Mouse (Mus musculus) NIH3T3 (cell line): ENCODE measurements around the gene Shroom3.
"Not testable (repeated sequence)": the region's sequence is repeated elsewhere in the genome, so short reads cannot be mapped to it uniquely, and the experiment has no call there.

Experiments
- DNase-seq: peaks from one replicate; pipeline ENCODE4 v3.0.0-alpha.2; 2012; ENCODE audit warnings: low read depth

The Shroom3 gene

DNA sequence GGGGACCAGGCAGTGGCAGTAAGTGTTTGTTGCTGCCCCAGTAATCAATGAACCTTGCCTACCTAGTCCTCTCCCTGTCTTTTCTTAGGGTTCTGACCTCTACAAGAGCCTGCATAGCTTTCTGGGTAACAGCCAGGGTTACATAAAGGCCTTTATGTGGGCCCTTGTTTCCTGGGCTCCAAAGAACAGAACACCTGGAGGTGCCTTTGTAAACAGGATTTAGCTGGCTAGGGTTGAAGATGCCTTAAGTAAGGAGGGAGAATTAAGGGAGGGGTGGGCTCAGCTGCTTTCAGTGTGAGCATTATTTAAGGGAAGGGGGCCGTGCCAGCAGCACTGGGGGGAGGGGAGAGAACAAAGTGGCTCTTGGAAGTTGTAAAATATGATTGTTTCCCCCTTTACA lies 210.5 kb downstream of the Shroom3 start:
- DNase-seq, result no peak

DNA sequence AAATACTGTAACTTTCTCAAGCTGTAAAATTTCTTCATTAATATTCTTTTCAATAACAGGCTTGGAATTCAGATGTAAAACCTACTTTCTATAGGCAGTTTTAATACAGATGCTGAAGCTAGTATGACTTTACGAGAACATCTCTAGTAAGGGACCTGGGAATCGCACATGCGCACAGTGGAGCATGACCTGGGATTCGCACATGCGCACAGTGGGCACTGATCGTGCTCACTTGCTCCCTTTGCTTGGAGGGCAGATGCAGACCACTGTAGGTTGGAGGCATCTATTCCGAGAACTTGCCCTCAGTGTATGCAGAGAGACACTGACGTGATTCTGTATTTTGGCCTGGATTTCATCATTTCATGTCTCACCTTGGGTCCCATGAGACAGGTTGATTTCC lies 212.6 kb downstream of the Shroom3 start:
- DNase-seq, result no peak

DNA sequence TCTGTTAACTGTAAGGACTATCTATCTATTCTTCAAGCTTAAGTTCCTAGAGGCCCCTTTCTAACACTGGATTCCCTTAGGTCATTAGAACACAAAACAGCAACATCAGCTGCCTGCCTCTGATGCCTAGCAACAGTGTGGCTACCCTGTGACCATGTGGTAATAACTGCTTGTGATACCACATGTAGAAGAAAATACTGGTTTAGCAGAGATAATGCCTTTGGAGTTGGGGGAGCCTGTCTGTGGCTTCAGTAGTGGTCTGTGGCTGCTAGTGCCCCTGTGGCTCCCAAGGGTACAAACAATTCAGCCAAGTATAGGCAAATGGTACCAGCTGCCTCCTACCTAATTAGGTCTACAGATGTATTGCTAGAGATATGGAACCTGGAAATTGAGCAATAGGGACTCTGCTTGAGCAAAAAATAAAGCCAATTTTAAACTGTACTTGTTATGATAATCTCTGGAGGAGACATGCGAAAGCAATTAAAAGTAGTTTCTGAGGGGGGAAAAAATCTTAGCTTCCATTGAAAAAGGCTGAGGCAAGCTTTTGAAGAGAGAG lies 213.6 kb downstream of the Shroom3 start:
- no peak for DNase-seq

DNA sequence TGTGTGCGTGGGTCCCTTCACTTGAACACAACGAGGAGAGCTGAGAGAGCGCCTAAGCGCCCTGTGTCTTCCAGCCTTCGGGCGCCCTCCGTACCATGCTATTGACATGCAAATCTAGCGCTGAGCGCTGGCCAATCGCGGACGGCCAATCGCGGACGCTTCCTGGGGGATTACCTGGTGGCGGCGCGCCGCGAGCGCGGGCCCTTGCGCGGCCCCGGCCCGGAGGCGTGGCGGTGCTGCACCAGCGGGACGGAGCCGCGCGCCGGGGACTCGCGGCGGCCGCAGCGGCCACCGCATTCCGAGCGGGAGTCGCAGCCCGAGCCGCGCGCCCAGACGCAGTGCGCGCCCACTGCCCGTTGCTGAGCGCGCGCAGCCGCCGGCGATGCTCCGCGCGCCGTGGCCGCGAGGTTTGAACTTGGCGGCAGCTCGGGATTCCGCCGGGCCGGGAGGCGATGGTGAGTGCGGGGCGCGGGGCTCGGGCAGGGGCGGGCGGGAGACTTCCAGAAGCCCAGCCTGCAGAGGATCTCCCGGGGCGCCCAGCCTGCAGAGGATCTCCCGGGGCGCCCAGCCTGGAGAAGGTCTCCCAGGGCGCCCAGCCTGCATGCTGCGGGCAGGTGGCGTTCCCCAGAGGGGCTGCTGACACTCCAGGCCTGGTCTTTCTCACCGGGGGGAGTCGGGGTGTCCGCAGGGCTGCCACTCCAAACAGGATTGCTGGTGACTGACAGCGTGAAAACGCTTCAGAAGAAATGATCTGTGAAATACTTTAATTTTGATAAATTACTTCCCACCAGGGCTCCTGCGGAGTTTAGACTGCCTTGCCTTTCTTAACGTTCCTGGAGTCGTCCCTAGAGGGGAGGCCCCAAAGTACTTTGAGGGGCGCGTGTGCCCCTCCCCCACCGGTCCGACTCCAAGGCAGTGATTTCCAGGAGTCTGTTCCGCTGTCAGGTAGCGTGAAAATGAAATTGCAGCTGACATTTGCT lies 214.8 kb downstream of the Shroom3 start:
- no peak for DNase-seq

DNA sequence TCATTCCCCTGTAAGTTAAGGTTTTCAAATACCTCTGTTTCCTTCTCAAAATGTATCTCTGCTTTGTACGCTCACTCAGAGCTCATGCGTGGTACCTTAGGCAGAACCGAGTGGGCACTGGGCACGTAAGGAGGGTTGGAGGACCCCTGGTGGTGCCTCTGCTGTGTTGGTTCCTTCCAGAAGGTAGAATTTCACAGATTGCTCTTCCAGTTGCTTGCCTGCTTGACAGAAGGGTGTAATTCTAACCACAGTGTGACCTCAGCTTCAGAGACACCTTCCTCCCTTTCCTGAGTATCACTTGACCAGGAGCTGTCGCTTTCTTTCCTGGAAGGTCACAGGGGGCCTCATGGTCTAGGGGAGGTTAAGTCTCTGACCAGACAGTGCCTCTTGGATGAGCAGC lies 217.2 kb downstream of the Shroom3 start:
- DNase-seq, result no peak

DNA sequence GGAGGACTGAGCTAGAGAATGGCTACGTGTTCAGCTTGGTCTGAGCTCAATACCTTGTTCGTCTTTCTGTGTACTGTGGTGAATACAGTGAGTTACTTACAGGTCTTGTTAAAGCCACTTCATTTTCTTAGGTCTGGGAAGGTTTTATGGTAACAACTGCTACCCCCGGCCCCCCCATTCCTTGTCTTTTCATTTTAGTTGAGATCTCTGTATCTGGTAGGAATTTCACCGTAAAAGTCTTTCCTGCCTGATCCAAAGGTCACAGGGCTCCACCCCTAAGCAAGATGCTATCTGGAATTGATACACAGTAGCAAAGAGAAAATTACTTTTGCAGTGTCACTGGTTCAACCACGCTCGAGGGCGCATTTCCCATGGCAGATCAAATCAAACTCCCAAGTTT lies 218.6 kb downstream of the Shroom3 start:
- DNase-seq, result no peak

DNA sequence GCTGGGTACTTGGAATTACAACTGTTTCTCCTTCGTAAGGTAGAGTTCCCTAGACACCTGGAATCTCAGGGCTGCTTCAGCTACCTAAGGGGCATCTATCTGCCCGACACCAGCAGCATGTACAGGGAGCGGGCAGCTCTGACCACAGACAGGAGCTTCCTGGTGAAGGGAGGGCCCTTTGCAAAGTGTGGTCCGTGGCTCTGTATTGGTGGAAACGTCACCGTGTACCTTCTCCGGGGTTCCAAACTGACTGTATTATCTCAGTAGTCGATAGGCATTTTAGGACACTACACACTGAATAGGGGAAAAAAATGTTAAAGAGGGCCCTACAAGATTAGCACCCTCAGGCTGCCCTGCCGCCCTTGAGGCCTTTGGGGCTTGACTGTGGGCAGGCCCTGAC lies 221.9 kb downstream of the Shroom3 start:
- DNase-seq, result no peak

DNA sequence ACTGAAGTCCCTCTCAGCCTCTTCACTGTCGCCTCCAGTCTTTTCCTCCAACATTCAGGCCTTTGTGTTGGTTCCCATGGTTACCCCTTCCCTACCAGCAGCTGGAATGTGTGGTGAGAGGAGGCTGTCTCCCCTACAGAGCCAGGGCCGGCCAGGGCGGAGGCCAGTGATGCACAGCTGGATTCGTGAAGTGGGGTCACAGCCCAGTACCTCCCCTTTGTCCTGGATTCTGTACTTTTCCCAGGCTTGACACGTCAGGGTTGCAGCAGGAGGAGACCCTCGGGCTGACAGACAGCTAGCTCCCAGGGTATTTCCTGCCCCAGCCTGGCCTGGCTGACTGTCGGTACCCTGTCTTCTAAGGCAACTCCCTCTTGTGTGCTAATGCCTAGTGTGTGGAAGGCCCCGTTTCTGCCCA lies 222.4 kb downstream of the Shroom3 start:
- no peak for DNase-seq

DNA sequence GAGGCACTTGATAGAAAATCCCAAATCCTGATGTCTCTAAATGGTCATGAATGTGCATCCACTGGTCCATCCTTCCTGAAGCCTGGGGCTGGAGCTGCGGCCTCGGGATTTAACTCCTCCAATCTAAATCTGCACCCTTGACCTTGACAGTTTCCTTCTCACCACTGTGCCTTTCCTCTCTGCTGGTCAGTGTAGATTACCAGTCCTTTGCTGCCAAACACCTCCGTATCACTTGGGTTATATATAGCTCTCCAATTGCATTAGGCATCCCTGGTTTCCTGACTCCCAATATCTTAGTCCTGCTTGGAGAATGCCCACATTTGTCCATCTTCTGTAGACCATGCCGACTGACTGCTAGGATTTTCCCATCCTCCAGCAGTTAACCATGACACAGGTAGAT lies 225.0 kb downstream of the Shroom3 start:
- DNase-seq, result no peak

DNA sequence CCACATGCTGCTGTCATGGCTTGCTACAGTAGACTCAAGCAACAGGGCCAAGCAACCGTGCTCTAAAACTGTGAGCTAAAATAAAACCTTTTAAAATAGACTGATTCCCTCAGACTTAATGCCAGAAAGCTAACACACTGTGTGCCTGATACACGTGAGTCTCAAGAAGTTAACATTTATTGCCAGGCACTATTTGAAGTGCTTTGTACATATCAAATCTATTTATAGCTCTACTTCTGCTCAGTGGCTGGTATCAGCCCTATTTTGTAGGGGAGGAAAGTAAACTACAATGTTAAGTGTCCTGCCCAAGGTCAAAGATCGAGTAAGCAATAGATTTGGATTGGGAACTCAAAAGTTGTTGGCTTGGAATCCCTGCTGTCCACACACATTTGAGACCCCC lies 227.6 kb downstream of the Shroom3 start:
- no peak for DNase-seq

DNA sequence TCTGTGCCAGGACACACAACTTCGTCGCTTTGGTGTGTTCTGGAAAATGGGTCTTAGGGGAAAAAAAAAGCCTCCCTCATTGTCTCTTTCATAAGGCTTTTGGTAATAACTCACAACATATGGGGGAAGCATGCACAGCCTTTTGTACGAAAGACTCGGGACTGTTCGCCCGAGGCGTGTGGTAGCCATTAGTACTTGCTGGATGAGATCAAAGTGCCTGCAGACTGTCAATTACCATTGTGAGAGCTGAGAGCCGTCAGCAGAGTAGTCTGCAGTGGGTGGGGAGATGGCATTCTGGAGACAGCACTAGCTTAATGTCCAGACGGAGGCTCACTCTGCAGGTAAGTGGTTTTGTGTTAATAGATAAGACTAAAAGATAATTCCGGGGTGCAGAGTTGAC lies 232.2 kb downstream of the Shroom3 start:
- no peak for DNase-seq

DNA sequence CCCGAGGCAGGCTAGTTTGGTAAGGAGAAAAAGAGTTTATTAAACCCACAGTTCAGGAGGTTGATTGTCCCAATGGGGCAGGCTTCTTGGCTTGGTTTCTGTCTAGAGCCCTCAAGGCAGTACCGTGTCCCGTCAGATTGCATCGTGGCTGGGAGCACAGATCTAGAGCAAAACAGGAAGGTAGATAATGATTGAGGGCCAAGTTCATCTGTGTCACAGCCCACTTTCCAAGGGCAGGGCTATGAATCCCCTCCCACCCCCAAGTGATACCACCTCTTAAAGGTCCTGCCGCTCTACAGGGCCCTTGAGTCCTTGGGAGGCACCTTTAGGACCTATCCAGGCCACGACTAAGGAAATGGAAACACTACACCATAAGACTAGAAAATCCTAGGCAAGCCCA lies 234.5 kb downstream of the Shroom3 start:
- DNase-seq, result no peak

DNA sequence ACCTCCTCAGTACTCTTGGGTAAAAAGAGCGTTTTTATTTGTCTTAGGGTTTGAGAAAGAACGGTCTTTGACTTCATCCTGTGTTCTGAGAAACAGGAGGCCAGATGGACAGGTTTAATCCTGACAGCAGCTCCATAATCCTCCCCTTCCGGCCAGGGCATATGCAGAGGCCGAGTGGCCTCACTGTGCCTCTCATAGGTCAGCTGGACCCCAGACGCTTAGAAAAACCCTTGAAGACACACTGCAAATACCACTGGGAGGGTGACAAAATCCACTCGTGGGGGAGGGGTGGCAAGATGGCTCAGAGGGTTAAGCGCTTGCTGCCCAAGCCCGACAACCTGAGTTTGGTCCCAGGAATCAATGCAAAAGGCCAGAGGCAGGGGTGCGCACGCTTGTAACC lies 234.9 kb downstream of the Shroom3 start:
- DNase-seq, result no peak

DNA sequence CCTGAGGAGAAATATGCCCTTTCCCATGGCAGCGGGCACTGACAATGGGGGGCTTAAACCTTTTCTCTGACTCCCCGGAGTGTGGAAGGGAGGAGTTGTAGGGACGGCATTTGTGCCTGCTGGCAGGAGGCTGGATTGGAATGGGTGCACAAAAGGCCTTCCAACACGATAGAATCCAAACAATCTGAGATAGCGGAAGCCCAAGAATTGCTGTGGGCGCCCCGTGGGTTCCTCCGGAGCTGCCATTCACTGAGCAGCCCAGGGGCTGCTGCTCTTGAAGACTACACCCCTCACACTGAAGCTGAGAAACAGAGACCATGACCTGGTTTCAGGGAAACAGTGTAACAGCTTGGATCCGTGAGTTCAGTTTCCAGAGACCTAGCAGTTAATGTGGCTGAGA lies 235.6 kb downstream of the Shroom3 start:
- DNase-seq, result no peak

DNA sequence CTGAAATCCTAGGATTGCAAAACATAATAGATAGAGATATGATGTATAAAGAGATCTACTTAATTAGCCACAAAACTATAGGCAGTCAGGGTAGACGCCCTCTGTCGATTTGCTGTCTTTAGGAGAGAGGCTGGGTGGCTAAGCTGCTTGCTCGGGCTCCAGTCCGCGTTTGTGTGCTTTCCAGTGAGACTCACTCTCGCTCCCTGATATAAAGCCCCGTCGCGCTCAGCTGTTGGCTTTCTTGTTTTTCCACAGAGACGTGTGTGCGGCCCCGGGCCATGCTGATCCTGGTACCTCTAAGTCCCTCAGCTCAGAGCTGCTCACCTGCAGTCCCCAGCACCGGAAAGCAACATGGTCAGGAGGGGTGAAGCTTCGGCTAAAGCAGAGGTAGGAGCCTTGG lies 236.2 kb downstream of the Shroom3 start:
- DNase-seq, result no peak

DNA sequence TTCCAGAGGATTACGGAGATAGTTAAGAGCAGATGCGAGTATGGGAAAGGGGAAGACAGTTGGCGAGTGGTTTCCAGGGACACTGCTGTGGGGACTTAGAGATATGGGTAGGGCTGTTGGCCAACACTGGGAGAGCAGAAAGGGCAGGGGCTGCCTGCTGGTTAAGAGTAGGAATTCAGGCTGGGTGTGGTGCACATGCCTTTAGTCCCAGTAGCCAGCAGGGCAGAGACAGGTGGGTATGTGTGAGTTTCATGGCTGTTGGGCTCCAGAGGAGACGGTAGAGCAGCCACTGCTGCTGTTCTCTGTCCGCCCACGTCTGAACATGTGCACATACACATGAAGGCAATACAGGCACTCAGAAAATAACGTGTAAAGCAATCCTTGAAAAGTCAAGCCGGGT lies 237.7 kb downstream of the Shroom3 start:
- DNase-seq, result no peak

DNA sequence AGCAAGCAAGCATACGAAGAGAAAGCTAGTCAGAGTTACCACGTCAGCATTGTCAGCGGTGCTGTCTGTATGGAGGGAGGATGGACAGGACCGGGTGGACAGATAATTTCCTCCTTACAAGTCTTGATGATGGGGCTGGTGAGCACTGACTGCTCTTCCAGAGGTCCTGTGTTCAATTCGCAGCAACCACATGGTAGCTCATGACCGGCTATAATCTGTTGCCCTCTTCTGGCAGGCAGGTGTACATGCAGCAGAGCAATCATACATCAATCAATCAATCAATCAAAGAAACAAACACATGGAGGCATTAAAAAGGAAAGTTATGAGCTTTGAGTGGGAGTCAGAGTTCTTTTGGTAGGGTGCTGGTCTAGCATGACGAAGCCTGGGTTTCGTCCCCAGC lies 238.5 kb downstream of the Shroom3 start:
- DNase-seq, result no peak

DNA sequence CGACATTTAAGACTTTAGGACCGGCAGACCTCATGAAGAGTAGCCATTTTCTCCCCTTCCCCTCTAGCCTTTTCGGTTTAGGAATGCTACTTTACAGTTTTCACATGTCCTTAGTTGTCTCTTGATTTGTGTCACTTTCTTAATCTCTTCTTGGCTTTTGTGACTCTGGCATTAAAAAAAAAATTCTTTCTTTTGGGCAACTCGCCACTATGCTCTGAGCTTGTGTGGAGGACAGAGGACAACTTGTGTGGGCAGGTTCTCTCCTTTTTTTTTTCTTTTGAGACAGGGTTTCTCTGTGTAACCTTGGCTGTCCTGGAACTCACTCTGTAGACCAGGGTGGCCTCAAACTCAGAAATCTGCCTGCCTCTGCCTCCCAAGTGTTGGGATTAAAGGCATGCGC lies 239.7 kb downstream of the Shroom3 start:
- DNase-seq, result not testable (repeated sequence)

DNA sequence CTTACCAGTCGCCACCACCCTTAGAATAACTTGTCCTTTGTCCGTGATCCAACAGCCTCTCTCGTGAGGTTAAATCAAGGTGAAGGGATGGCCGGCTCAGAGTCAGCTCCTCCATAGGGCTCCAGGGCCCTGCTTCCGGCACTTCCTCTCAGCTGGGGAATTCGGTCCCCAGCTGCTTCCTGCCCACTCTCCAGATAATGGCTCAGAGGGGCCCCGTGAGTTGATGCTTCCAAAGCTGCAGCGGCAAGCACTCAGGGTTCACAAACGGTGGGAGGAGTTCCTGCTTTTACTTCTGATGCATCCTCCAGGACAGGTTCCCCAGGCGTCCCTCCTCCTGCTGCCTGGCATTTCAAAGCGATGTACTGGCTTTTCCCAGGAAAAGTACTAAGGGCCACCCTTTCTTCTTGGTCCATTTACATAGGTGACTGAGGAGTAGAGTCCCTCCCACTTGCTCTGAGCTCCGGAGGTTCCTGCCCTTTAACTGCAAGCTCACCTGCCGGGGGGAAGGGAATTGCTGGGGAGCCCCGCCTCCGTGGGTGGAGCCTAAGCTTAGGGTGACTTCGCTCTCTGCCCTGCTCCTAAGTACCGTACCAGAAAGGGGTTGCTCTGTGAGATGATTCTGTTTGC lies 241.7 kb downstream of the Shroom3 start:
- no peak for DNase-seq

DNA sequence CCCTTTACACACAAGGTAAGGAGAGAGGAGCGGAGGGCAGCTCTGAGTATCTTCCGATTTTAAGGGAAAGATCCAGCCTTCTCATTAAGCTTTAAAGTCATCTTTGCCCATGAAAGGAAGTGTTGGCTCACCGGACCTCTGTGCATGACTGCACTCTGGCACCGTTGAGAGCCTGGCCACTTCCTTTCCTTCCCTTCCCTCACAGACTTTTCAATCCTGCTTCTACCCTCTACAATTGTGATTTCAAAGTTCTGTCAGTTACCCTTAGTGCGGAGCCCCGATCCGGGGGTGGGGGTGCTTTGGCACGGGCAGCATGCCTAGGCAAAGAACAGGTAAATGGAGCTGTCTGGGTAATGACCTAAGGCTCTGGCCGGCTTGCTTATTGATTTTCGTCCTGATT lies 244.4 kb downstream of the Shroom3 start:
- DNase-seq, result no peak

DNA sequence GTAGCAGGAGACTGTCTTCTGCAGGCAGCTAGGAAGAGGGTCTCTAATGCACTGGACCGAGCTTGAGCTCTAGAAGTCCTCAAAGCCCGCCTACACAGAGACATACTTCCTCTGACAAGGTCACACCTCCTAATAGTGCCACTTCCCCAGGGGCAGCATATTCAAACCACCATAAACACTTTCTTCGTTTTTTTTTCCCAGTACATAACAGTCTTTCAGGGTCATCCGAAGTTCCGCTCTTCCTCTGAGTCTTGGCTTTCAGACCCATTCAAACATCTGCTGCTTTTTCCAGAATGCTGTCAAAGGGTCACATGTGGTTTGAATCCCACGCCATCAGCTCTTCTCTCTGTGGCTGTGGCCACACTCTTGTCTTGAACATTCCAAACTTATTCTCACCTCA lies 247.3 kb downstream of the Shroom3 start:
- no peak for DNase-seq

DNA sequence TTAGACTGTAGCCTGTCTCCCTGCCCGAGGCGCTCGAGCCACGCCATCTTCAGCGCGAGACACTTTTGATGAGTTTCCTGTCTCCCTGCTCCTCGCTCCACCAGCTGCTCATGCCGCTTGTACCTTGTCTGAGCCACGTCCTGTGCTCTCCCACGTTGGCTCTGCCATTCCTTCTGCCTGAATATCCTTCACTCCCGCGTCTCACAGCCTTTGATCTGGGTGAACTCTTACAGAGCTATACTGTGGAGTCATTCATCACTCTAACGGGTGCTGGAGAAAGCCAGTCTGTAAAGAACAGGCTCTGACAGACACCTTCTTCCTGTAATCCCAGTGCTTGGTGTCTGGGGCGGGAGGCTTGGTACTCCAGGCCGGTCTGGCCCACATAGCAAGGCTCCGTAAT lies 248.1 kb downstream of the Shroom3 start:
- no peak for DNase-seq

DNA sequence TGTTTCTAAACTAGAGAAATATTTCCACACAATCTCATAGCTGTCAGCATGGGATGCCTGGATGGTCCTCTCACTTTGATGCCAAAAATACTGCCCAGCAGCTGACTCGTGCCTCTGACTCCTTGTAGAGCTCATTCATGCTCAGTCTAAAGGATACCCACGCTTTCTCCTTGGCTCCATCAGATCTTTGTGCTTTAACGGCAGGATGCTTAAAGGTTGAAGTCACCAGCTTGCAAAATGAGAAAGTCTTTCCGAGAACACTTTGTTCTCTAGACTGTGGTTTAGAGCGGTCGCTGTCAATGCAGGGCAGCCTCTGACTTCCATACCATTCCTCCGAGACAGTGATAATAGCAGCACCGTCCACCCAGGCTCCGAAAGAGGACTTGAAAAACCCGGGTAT lies 249.8 kb downstream of the Shroom3 start:
- DNase-seq, result peak; percentile 49
